In the genomic region with DNA sequence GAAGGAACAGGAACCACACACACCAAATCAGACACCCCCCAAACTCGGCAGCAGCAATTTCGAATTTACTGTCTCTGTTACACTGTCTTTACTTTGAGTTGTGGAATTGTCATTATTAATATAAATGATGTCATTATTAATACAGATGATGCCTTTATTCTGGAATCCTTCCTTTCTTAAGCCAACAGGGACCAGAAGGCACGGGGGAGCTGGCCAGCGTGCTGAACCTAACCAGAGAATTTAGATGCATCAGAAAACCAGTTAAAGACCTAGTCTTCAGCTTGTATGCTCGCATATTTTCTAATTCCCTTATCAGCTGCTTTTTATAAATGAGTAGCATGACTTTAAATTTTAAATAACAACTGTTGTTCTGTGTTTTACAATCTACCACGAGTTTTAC, we compare ENCODE assay signal across 9 mouse cellular contexts. TPM values are rescaled to one million over a fixed set of nuclear protein-coding genes. Genes with fewer than 3 reads are reported as not detected.
DNase-seq lines count a peak whose midpoint lies in the region; ATAC-seq and TF ChIP-seq lines count a peak whose summit lies in the region.
"Had no signal": no experiment of that assay in that cellular context is flagged by ENCODE, and none has a peak within 500 bp of the region (broad histone marks: within the 10 kb centered on the region; RNA-seq: fewer than 3 reads in every experiment).

No protein-coding gene starts in this region.

- H3ac ChIP-seq in myocyte (ENCODE audit: control insufficient read depth, insufficient read length), result no peak overlapping the region

- WGBS in forebrain, embryonic 16.5 days, result 17% methylated on average over 6 of the region's 6 CpGs

- peak overlapping the region; percentile 47 for H3K4me2 ChIP-seq in forebrain, embryonic 16.5 days (ENCODE audit: low read length)
- no peak overlapping the region for H3K4me2 ChIP-seq in myocyte (ENCODE audit: low read depth)

- TF ChIP-seq POLR2A in myocyte (IDR thresholded peaks at IDR 0.05; ENCODE audit: insufficient read length, low read depth), result no peak

- H3K9ac ChIP-seq in forebrain, embryonic 16.5 days (replicated peaks; ENCODE audit: low read depth, low read length), result no peak overlapping the region

- no peaks in the 10 kb centered on the region for H3K9me3 ChIP-seq in forebrain, embryonic 16.5 days (ENCODE audit: control insufficient read depth, low read length)

- peak; percentile 20 for DNase-seq in kidney, postnatal 14 days
- DNase-seq in kidney, adult 18-20 months, result no peak
- peak; percentile 18 for DNase-seq in adrenal gland, adult 2 months
- DNase-seq in thymus, postnatal 14 days, result no peak
- DNase-seq in thymus, postnatal 4 days, result no peak
- no peak for DNase-seq in gastrocnemius, postnatal 25 days

- H3K79me2 ChIP-seq in myocyte (ENCODE audit: control insufficient read depth, insufficient read depth), result no peaks in the 10 kb centered on the region

- H3K36me3 ChIP-seq in forebrain, embryonic 16.5 days (ENCODE audit: control insufficient read depth, insufficient read depth), result no peaks in the 10 kb centered on the region
- H3K36me3 ChIP-seq in myocyte (ENCODE audit: control insufficient read depth, insufficient read depth), result no peaks in the 10 kb centered on the region

- no peak overlapping the region; the same call in 1 of the 2 replicates for H3K4me3 ChIP-seq in forebrain, embryonic 16.5 days (replicated peaks; ENCODE audit: low read length)
- H3K4me3 ChIP-seq in myocyte, result no peak overlapping the region
- H3K4me3 ChIP-seq: heart, adult 2 months had no signal

- H3K27ac ChIP-seq in forebrain, embryonic 16.5 days (ENCODE audit: low read length), result no peak overlapping the region
- H3K27ac ChIP-seq: heart, adult 2 months had no signal

- no peaks in the 10 kb centered on the region for H3K27me3 ChIP-seq in forebrain, embryonic 16.5 days (replicated peaks; ENCODE audit: control insufficient read depth, insufficient read depth, low read length)
- H3K27me3 ChIP-seq in myocyte (ENCODE audit: control insufficient read depth, insufficient read depth, insufficient read length), result no peaks in the 10 kb centered on the region

- no peak for ATAC-seq in forebrain, embryonic 16.5 days

- H3K4me1 ChIP-seq in forebrain, embryonic 16.5 days (replicated peaks; ENCODE audit: control insufficient read depth, insufficient read depth, low read length), result peaks cover 23% of the 10 kb centered on the region

TF ChIP-seq in myocyte, 11 proteins besides CTCF, POLR2A, EP300 and RAD21:
- no peak for TF ChIP-seq MYOG (IDR thresholded peaks at IDR 0.05; ENCODE audit: control insufficient read depth in 1 of 3, insufficient read depth in 1 of 3, insufficient read length in 2 of 3, low read depth in 2 of 3)
- TF ChIP-seq REST (IDR thresholded peaks at IDR 0.05; ENCODE audit: insufficient read depth, insufficient read length), result peak; percentile 36
- no peak for TF ChIP-seq SRF (IDR thresholded peaks at IDR 0.05; ENCODE audit: control insufficient read depth, insufficient read length, low read depth)
- TF ChIP-seq CEBPB (IDR thresholded peaks at IDR 0.05; ENCODE audit: insufficient read depth, poor library complexity, severe bottlenecking), result no peak

RNA-seq across cellular contexts. Expression of a gene that starts 0.9 kb away (rescaled TPM):
- total RNA-seq in adrenal gland, adult 2 months (2021), result 10 to 100 TPM in 1 of 2 experiments, 1 to 10 TPM in 1; 8.8 to 10.9 TPM
- polyA plus RNA-seq in adrenal gland, adult 2 months (2012; rRNA removed), result 1.3 and 2.1 TPM in 2 replicates
- 28.7 and 30.3 TPM in 2 replicates for polyA plus RNA-seq in forebrain, embryonic 16.5 days (2015; fragmentation: Nextera tagmentation; extraction: Ambion mirVana)
- polyA plus RNA-seq in myocyte (2012; fragmentation: generic; extraction: Trizol), result not detected
- under 1 TPM in 1 of 2 experiments, not detected in 1; 0.05 TPM for total RNA-seq in gastrocnemius, postnatal 25 days (2021)

Comparison
In these comparisons a context has a peak if more than half of its experiments do, and no peak if none do; other contexts are left out.
1. DNase-seq: peak in kidney, postnatal 14 days (single experiment) and adrenal gland, adult 2 months (single experiment); none in kidney, adult 18-20 months (single experiment), thymus, postnatal 14 days (single experiment), thymus, postnatal 4 days (single experiment) and gastrocnemius, postnatal 25 days (single experiment).